Mouse (Mus musculus): Measurements from ENCODE around the gene Cubn.

The Cubn gene

DNA sequence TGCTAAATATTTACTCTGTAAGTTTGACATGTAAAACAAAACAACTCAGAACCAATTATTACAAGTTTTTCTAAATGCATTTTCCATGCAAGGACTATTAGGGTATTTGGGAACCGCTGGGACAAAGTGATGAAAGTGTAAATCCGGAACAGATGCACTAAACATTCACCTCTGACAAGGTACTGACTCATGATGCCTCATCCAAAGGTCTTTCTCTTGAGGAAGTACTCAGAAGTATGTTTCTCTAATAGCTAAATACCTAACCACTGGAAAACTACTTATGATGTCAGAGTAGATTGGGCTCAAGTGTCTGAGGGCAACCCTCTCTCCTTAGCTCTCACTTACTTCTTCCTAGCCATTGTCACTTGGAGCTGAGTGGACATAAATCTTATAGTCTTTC, 10.9 kb downstream of the Cubn start:
- no peak for DNase-seq

DNA sequence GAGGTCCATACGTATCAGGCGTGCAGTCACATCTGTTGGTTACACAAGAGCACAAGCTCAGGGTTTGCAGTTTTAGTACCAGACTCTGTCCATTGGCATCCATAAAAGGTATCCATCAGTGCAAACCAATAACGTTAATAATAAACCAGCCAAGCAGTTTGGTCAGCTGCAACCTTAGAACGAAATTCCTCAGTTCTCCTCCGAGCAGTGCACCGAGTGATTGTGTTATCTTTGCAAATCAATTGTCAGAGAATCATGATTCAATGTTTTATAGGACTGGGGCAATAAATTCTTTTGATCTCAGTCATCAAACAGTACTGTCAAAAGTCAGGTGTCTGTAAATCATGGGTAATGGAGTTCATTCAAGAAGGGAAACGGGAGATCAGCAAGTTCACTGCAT, 12.4 kb downstream of the Cubn start:
- no peak for DNase-seq

DNA sequence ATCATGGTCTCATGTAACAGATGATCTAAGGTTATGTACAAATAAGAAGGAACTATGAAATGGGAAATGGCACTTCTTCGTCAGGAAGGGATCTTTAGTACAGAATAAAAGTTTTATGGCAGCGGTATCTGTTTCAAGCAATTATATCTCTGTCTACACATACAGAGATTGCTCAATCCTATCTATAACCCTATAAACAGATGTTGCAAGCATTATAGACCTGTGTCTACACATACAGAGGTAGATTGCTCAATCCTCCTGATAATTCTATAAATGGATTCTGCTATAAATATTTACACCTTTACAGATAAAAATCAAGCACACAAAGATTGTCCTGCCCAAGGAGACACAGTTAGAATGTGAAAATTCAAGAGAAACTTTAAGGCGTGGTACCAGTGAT, 21.5 kb downstream of the Cubn start:
- DNase-seq, result no peak

DNA sequence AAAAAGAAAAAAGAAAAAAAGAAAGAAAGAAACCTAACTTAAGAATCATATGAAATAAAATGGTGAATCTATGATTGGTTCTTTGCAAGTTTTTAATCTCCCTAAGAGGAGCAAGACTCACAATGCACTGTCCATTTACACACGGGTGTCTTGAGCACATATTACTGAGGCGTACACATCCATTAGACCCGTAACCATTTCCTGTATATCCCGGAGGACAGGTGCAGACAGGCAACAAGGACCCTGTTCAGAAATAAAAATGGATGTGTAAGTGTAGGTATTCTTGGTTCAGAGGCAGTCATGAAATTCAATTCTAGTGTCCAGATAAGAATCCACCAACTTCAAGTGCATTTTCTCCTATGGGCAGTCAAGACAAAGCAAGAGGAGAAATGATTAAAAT, 22.0 kb downstream of the Cubn start:
- no peak for DNase-seq

GRCm38 (mm10) chr2:13466685-13467084, 24.9 kb downstream of the Cubn start:
- no peak for DNase-seq

- no peak for DNase-seq
Observed at GRCm38 (mm10) chr2:13458088-13458487, 33.5 kb downstream of the Cubn start.

- no peak for DNase-seq
Observed at GRCm38 (mm10) chr2:13456821-13457220, 34.8 kb downstream of the Cubn start.

DNA sequence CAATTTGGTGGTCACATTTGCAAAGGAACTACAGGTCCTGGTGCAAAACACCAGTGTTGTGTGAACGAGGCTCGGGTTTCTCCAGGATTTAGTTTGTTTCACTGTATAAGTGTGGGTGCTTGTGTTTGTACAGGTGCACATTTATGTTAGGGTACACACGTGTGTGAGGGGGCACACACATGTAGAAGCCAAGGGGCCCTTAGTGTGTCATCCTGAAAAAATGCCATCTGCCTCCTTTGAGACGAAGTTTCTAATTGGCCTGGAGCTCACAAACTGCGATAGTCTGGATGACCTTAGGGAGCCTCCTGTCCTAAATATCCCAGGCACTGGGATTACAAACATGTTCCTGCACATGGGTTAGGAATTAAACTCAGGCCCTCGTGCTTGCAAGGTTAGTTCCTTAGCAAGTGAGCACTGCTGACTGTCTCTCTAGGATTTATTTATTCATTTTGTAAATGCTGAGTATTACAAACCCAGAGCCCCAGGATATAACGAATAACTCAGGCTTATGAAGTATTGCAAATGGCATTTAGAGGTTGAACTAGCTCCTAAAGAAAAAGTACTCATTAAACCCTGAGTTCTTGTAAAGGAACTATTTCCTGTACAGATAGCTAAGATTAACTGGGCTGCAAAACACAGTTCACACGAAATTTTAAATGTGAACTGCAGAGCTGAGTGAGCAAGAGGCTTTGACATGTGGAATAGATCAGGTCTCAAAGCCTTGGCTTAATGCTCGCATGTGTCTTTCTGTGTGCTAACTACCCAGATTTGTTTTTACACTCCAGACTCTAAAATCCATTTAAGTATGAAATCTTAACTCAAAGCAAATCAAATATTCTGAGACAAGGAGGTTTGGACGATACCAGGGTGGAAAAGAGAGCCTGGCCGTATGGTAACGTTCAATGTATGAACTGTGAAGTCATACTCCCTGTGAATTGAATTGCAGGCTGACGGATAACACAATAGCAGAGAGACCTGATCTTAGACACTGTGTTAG, 39.8 kb downstream of the Cubn start:
- DNase-seq, result no peak

DNA sequence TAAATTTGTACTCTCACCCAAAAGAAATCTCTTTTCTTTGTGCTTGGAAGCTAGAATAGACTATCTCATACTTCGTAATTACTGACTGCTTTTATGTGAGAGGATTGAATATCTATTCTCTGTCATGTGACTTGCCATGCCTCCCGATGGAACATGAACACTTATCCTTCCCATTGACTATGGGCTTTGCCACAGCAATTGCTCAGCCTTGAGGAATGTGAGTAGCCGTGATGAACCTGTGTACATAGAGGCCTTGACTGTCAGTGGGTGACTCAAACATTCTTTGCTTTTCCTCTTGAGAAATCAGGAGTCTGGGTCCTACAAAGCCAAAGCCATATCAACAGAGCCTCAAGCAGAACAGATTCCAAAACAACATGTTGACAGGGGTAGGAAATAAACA, 40.7 kb downstream of the Cubn start:
- DNase-seq, result no peak

- no peak for DNase-seq
Observed at GRCm38 (mm10) chr2:13450470-13450869, 41.1 kb downstream of the Cubn start.

- no peak for DNase-seq
Observed at GRCm38 (mm10) chr2:13445156-13445555, 46.5 kb downstream of the Cubn start.

DNA sequence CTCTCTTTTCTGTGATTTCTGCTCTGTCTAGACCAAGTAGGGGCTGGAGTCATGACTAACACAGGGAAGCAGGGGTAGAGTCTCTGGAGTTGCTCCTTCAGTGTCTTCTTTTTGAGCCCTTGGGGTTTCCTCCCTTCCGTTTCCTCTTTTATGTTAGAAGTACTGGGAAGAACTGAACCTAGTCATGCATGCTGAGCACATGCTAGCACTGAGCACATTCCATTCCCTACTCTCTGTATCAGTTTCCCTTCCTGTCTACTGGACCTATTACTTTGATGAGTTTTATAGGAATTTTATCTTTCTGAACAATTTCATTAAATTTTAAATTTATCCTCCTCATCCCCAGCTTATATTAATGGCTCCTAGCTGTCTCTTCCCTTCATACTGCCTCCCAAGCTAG, 52.6 kb downstream of the Cubn start:
- DNase-seq, result no peak

DNA sequence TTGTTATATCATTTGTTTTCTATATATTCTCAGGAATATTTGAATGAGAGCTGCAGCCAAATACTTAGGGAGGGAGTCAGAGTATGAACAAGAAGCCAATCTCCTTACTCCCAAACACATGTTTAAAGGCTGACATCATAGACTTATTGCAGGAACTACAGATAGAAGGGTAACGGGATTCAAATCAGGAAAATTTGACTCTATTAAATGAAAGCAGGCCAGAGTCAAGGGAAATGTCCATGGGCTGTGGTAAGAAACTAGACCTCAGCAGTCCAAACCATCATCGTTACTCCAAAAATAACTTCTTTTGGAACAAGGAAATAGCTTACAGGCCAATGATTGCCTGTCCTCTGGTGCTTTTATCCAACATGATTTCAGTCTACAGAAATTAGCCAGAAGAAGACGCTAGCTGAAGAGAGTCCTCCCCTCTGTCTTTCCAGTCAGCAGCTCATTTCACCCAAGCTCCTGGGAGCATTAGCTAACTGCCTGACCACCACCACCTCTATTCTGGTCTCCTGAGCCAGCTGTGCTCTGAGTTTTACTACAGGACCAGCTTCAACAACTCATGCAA, 53.3 kb downstream of the Cubn start:
- DNase-seq, result no peak

DNA sequence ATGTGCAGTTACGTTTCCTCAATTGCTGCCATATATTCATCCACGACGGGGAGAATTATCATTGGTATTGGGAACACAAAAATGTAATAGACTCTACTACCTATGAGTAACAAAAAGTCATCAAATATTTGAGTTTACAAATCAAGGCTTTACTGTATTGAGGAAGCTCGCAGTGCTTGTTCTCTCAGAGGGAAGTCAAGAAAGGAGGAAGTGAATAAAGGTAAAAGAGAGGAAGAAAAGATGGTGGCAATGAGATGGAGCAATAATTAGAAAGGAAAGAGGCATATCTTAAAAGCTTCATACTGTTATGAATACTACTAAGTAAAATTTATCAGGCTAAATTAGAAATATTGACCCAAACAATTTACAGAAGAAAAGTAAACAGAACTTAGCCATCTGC, 59.6 kb downstream of the Cubn start:
- no peak for DNase-seq

DNA sequence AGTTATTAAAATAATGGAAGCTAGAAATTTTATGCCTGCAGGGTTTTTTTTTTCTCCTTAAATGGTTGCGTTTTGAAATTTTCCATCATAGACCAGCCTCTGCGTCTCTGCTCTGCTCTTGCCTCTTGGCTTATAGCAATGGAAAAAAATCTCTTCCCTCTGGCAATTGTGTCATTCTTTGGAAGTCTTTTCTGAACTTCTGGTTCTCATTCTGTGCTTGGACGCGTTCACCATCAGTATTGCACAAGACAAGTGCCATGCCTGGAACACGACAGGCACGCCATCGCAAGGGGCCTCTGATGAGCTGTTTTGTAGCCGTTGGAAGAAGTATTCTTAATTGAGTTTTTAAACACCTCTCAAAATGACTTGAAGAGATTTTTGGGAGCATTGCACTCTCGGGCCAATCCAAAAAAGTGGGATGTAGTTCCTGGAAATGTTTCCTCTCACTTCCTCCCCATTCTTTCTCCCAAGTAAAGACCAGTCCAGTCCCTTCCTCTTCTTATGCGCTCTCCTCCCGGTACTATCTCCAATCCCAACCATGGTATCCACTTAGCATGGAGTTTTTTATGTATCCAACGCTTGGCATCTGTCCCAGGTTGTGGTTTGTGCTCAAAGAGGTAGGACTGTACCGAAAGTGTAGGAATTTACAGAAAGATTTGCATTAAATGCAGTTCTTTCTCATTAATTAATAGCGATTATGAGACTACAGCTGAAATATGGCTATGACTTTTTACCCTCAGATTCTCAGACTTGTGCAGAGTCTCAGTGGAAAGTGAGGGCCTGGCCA, 69.4 kb downstream of the Cubn start:
- DNase-seq, result no peak

DNA sequence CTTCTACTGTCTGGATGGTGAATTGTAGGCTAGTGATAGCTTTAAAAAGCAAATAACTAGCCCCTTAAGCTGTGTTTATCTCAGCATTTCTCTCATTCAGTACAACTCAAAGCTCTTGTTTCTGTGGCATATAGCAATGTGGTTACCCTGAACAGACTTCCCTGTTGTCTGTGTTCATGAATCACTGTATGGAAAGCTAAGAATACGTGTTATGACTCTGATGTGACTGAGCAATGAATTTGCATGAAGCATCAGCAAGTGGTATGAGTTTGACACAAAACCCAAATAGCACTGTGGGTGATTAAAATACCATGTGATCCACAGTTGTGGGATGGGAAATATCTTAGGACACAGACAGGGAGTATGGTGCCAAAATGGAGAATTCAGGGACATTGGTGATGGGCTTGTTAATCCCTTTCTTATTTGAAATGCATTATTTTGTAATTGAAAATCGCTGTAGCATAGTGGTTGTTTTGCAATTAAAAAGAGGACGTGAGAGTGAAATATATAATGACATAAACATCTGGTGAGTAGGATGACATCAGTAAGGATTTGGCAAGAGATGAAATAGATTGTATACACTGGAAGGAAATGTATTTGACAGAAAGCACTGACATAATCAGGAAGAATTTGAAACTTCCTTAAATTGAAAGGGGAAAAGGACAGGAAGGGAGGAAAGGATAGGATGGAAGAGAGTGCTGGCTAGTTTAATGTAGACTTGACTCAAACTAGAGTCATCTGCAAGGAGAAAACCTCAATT, 74.7 kb downstream of the Cubn start:
- no peak for DNase-seq

GRCm38 (mm10) chr2:13413520-13414178, 78.0 kb downstream of the Cubn start:
- peak; percentile 61 for DNase-seq

GRCm38 (mm10) chr2:13410660-13411059, 81.0 kb downstream of the Cubn start:
- no peak for DNase-seq

- DNase-seq, result no peak
Observed at GRCm38 (mm10) chr2:13409767-13410519, 81.7 kb downstream of the Cubn start.

- no peak for DNase-seq
Observed at GRCm38 (mm10) chr2:13408333-13408732, 83.3 kb downstream of the Cubn start.

DNA sequence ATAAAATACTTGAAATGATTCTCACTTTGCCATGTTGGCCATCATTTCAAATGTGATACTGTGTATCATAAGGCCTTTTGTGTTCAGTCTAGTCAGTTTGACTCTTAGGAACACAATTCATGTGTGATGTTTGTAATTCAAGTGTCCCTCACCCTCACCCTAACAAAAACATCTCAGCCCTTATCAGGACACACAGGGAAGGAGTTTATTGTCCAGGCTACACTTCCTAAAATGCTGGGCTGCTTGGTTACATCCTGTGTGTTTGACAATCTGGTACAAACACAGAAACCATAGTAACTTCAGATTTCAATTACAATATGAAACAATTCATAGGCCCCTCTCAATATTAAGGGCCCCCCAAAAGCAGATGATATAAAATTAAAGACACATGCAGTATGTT, 83.9 kb downstream of the Cubn start:
- DNase-seq, result no peak

GRCm38 (mm10) chr2:13407272-13407671, 84.3 kb downstream of the Cubn start:
- no peak for DNase-seq
